22 mouse cellular contexts compared by ENCODE assay signal in genomic region chr4:129974285-129974684, GRCm38 (mm10). TPM values are rescaled to one million over a fixed set of nuclear protein-coding genes. Genes with fewer than 3 reads are reported as not detected.
DNase-seq lines count a peak whose midpoint lies in the region; ATAC-seq and TF ChIP-seq lines count a peak whose summit lies in the region.
"Had no signal": no experiment of that assay in that cellular context is flagged by ENCODE, and none has a peak within 500 bp of the region (broad histone marks: within the 10 kb centered on the region; RNA-seq: fewer than 3 reads in every experiment).

No protein-coding gene starts in this region.

- H3K4me3 ChIP-seq in hindbrain, embryonic 10.5 days, result no peak overlapping the region
- no peak overlapping the region for H3K4me3 ChIP-seq in hindbrain, embryonic 11.5 days (ENCODE audit: low read depth, low read length)
- no peak overlapping the region for H3K4me3 ChIP-seq in intestine, postnatal 0 days (ENCODE audit: low read depth, low read length)

- TF ChIP-seq CTCF in intestine, postnatal 0 days (IDR thresholded peaks at IDR 0.05; ENCODE audit: low read depth), result no peak

- no peak for ATAC-seq in hindbrain, embryonic 11.5 days (ENCODE audit: low FRiP score)
- no peak for ATAC-seq in intestine, postnatal 0 days
- ATAC-seq: activated CD4-positive, CD25-positive, alpha-beta regulatory T cell, adult 4 months; CD4-positive, CD25-positive, alpha-beta regulatory T cell, adult 4 months; Patski had no signal

- peaks cover 62% of the 10 kb centered on the region for H3K27me3 ChIP-seq in hindbrain, embryonic 10.5 days (ENCODE audit: insufficient read depth, poor library complexity, severe bottlenecking)
- peaks cover 4% of the 10 kb centered on the region; the same call in 1 of the 2 replicates for H3K27me3 ChIP-seq in hindbrain, embryonic 11.5 days (ENCODE audit: control insufficient read depth, insufficient read depth, low read length)
- H3K27me3 ChIP-seq in intestine, postnatal 0 days (replicated peaks; ENCODE audit: control insufficient read depth, insufficient read depth, low read length), result no peaks in the 10 kb centered on the region; the same call in 1 of the 2 replicates
- H3K27me3 ChIP-seq: Patski had no signal

- no peaks in the 10 kb centered on the region for H3K9me3 ChIP-seq in hindbrain, embryonic 10.5 days
- H3K9me3 ChIP-seq in hindbrain, embryonic 11.5 days (ENCODE audit: control insufficient read depth, low read length), result no peaks in the 10 kb centered on the region
- H3K9me3 ChIP-seq in intestine, postnatal 0 days (ENCODE audit: control insufficient read depth), result no peaks in the 10 kb centered on the region
- H3K9me3 ChIP-seq: G1E had no signal

- no peak overlapping the region for H3K9ac ChIP-seq in hindbrain, embryonic 11.5 days (ENCODE audit: low read depth, low read length)
- H3K9ac ChIP-seq in intestine, postnatal 0 days (ENCODE audit: low read depth, low read length), result no peak overlapping the region

- H3K36me3 ChIP-seq in hindbrain, embryonic 10.5 days, result no peaks in the 10 kb centered on the region
- H3K36me3 ChIP-seq in hindbrain, embryonic 11.5 days (ENCODE audit: control insufficient read depth, insufficient read depth, low read length), result no peaks in the 10 kb centered on the region
- no peaks in the 10 kb centered on the region for H3K36me3 ChIP-seq in intestine, postnatal 0 days (ENCODE audit: control insufficient read depth, insufficient read depth)
- H3K36me3 ChIP-seq: G1E had no signal

- no peak for DNase-seq in hindbrain, embryonic 10.5 days (ENCODE audit: low spot score)
- DNase-seq in hindbrain, embryonic 11.5 days (ENCODE audit: low spot score), result no peak
- DNase-seq in left cerebral cortex, postnatal 4 days, result peak; percentile 36
- DNase-seq in left cerebral cortex, postnatal 25 days (ENCODE audit: low spot score in 2 of 2), result no peak
- DNase-seq in retina, embryonic 14.5 days (ENCODE audit: low spot score), result peak; percentile 54
- peak; percentile 48 for DNase-seq in retina, postnatal 1 day
- no peak for DNase-seq in right cerebral cortex, postnatal 36 days (ENCODE audit: low spot score in 2 of 2)
- DNase-seq: adrenal gland, adult 2 months; adrenal gland, adult 8-10 months; adrenal gland, postnatal 10 days; adrenal gland, postnatal 14 days; adrenal gland, postnatal 25 days; adrenal gland, postnatal 36 days; B cell, adult 2 months; cerebellum, adult 11 months; cerebellum, adult 11-12 months had no signal

- intact Hi-C loops in left cerebral cortex, postnatal 4 days (cut with DNase I), result no loop called here
- intact Hi-C loops in left cerebral cortex, postnatal 25 days (cut with DNase I), result no loop called here

- peaks cover 38% of the 10 kb centered on the region for H3K4me1 ChIP-seq in hindbrain, embryonic 10.5 days (replicated peaks)
- no peaks in the 10 kb centered on the region; the same call in 1 of the 2 replicates for H3K4me1 ChIP-seq in hindbrain, embryonic 11.5 days (replicated peaks; ENCODE audit: control insufficient read depth, insufficient read depth, low read length)
- no peaks in the 10 kb centered on the region for H3K4me1 ChIP-seq in intestine, postnatal 0 days (replicated peaks; ENCODE audit: control insufficient read depth, insufficient read depth, low read length)

- H3K4me2 ChIP-seq in hindbrain, embryonic 11.5 days (replicated peaks; ENCODE audit: low read depth, low read length), result no peak overlapping the region
- H3K4me2 ChIP-seq in intestine, postnatal 0 days (replicated peaks; ENCODE audit: low read depth), result no peak overlapping the region

- WGBS in hindbrain, embryonic 10.5 days, result 67% methylated on average over 9 of the region's 9 CpGs
- 61% methylated on average over 9 of the region's 9 CpGs for WGBS in hindbrain, embryonic 11.5 days
- 71% methylated on average over 9 of the region's 9 CpGs for WGBS in intestine, postnatal 0 days

- peak overlapping the region; percentile 50; the same call in 1 of the 2 replicates for H3K27ac ChIP-seq in hindbrain, embryonic 10.5 days
- no peak overlapping the region for H3K27ac ChIP-seq in hindbrain, embryonic 11.5 days (ENCODE audit: low read depth, low read length)
- H3K27ac ChIP-seq in intestine, postnatal 0 days (ENCODE audit: low read depth, low read length), result no peak overlapping the region

RNA-seq across cellular contexts. Expression of gene Adgrb2, which starts 10.4 kb away (rescaled TPM):
- polyA plus RNA-seq in hindbrain, embryonic 10.5 days (2016; fragmentation: Nextera tagmentation; extraction: Ambion mirVana), result 2.0 and 3.1 TPM in 2 replicates
- 4.5 and 6.3 TPM in 2 replicates for polyA plus RNA-seq in hindbrain, embryonic 11.5 days (2014; fragmentation: Nextera tagmentation; extraction: Ambion mirVana)
- 100 to 1,000 TPM; 235 to 263 TPM for total RNA-seq in left cerebral cortex, postnatal 4 days (2021)
- 100 to 1,000 TPM; 377 to 394 TPM for total RNA-seq in left cerebral cortex, postnatal 25 days (2021)
- 0.43 and 0.70 TPM in 2 replicates for polyA plus RNA-seq in intestine, postnatal 0 days (2015; fragmentation: Nextera tagmentation; extraction: Ambion mirVana)
- polyA plus RNA-seq: G1E had no signal

RNA-seq across cellular contexts. Expression of gene Spocd1, which starts 45.2 kb away (rescaled TPM):
- polyA plus RNA-seq in hindbrain, embryonic 10.5 days (2016; fragmentation: Nextera tagmentation; extraction: Ambion mirVana), result 0.05 TPM in 1 of 2 replicates, not detected in the other
- 0.08 TPM in 1 of 2 replicates, not detected in the other for polyA plus RNA-seq in hindbrain, embryonic 11.5 days (2014; fragmentation: Nextera tagmentation; extraction: Ambion mirVana)
- total RNA-seq in left cerebral cortex, postnatal 4 days (2021), result under 1 TPM in 1 of 2 experiments, not detected in 1; 0.24 TPM
- under 1 TPM; 0.37 TPM for total RNA-seq in left cerebral cortex, postnatal 25 days (2021)
- polyA plus RNA-seq in intestine, postnatal 0 days (2015; fragmentation: Nextera tagmentation; extraction: Ambion mirVana), result not detected in 2 replicates
- total RNA-seq: G1E, MEL had no signal
- polyA plus RNA-seq: activated CD4-positive, CD25-positive, alpha-beta regulatory T cell, adult 4 months; CD4-positive, CD25-positive, alpha-beta regulatory T cell, adult 4 months; G1E had no signal

Comparison
In these comparisons a context has a peak if more than half of its experiments do, and no peak if none do; other contexts are left out.
1. DNase-seq: peak in left cerebral cortex, postnatal 4 days (single experiment), retina, embryonic 14.5 days (single experiment) and retina, postnatal 1 day (single experiment); none in hindbrain, embryonic 10.5 days (single experiment), hindbrain, embryonic 11.5 days (single experiment), left cerebral cortex, postnatal 25 days (0 of 2) and right cerebral cortex, postnatal 36 days (0 of 2).